Mouse (Mus musculus) myocyte (in vitro differentiated cells): ENCODE data around the gene Gm20388.

Experiments used
- CEBPB ChIP-seq: IDR thresholded peaks from 2 replicates; pipeline ENCODE4 v1.6.1; 2011; ENCODE audit warnings: mild to moderate bottlenecking, moderate library complexity; ENCODE audit not compliant: poor library complexity, insufficient read depth, severe bottlenecking
- MYOD1 ChIP-seq, 3 experiments: IDR thresholded peaks; one replicate each; pipeline ENCODE4 v1.6.1; 2011; ENCODE audit warnings: control low read depth in 2 of 3, low read depth in 2 of 3, mild to moderate bottlenecking in 2 of 3, moderate library complexity in 1 of 3; ENCODE audit not compliant: insufficient read length in 2 of 3, control insufficient read depth in 1 of 3
- POLR2A ChIP-seq: IDR thresholded peaks from one replicate; pipeline ENCODE4 v1.6.1; 2011; ENCODE audit warnings: low read depth, mild to moderate bottlenecking, control low read depth, moderate library complexity; ENCODE audit not compliant: insufficient read length
- POLR2AphosphoS2 ChIP-seq: IDR thresholded peaks from one replicate; pipeline ENCODE4 v1.6.1; 2011; ENCODE audit warnings: low read depth, control low read depth; ENCODE audit not compliant: insufficient read length
- SRF ChIP-seq: IDR thresholded peaks from one replicate; pipeline ENCODE4 v1.6.1; 2011; ENCODE audit warnings: low read depth; ENCODE audit not compliant: control insufficient read depth, insufficient read length
- TCF12 ChIP-seq: IDR thresholded peaks from one replicate; pipeline ENCODE4 v1.6.1; 2011; ENCODE audit warnings: mild to moderate bottlenecking, control low read depth; ENCODE audit not compliant: poor library complexity, insufficient read depth, severe bottlenecking
- TCF3 ChIP-seq: IDR thresholded peaks from one replicate; pipeline ENCODE4 v1.6.1; 2011; ENCODE audit warnings: low read depth, control low read depth; ENCODE audit not compliant: insufficient read length
- USF1 ChIP-seq: IDR thresholded peaks from one replicate; pipeline ENCODE4 v1.6.1; 2011; ENCODE audit warnings: low read depth, mild to moderate bottlenecking, control low read depth, moderate library complexity

DNA sequence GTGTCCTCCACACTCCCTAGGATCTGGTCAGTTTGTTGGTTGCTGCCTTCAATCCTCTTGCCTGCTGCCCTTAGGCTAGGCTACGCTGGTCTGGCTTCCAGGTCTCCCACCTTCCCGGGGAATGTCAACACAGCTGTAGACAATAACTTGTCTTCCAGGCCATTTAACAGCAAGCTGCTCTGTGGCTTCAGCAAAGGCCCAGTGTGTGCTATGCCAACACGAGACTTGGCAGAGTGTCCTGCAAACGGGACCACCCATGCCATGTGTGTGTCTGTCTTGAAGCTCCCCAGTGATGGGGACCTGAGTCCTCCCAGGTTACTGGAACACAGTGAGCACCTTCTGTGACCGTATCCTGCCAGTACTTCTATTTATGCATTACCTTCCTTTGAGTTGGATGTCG lies 1493.2 kb downstream of the Gm20388 start:
- TF ChIP-seq POLR2A (no peak), CEBPB (no peak), TCF3 (no peak), SRF (no peak), TCF12 (no peak), POLR2AphosphoS2 (no peak), USF1 (no peak), MYOD1 (IDR thresholded peaks at IDR 0.05; ENCODE audit: control insufficient read depth in 1 of 3, insufficient read length in 2 of 3, low read depth in 2 of 3) (no peak)
